Mouse (Mus musculus) cerebellum, postnatal 25 days (tissue): ENCODE measurements around the gene Vax2.

ENCODE experiments used
- DNase-seq, 2 experiments: peaks; one replicate each; pipeline ENCODE4 v3.0.0; 2021; ENCODE audit warnings: mixed read lengths in 2 of 2

Gene Vax2

DNA sequence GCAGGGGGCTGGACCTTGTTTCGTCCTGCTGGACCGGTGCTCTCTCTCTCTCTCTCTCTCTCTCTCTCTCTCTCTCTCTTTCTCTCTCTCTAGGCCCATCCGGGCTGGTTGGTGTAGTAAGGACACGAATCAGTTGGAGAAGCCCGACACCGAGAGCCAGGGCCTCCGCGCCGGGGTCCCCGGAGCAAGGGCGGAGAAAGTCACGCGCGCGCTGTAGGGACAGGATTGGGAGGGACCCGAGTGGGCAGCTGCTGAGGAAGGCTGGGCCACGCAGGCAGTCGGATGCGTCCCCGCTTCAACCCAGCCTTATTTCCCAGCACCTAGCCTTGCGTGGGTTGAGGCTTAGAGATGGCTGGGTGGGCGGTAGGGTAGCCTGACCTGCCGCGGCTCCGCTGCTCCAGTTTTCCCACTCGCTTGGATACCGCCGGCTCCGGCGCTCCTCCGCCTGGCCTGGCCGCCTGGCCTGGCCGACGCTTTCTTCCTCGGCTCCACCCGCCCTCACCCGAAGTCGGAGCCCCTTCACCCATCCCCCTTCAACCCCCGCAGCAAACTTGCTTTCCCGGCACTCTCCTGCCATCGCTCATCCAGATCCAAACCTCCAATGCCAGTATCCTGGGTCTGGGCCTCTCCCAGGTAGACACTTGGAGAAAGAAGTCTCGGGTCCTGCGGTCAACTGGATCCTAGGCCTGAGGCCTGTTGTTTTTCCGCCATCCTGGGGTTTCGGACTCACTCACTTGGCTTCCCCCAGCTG, 836 bp downstream of the Vax2 start:
- no peak for DNase-seq

GRCm38 (mm10) chr6:83713271-83714136, 2.4 kb downstream of the Vax2 start:
- no peak for DNase-seq

DNA sequence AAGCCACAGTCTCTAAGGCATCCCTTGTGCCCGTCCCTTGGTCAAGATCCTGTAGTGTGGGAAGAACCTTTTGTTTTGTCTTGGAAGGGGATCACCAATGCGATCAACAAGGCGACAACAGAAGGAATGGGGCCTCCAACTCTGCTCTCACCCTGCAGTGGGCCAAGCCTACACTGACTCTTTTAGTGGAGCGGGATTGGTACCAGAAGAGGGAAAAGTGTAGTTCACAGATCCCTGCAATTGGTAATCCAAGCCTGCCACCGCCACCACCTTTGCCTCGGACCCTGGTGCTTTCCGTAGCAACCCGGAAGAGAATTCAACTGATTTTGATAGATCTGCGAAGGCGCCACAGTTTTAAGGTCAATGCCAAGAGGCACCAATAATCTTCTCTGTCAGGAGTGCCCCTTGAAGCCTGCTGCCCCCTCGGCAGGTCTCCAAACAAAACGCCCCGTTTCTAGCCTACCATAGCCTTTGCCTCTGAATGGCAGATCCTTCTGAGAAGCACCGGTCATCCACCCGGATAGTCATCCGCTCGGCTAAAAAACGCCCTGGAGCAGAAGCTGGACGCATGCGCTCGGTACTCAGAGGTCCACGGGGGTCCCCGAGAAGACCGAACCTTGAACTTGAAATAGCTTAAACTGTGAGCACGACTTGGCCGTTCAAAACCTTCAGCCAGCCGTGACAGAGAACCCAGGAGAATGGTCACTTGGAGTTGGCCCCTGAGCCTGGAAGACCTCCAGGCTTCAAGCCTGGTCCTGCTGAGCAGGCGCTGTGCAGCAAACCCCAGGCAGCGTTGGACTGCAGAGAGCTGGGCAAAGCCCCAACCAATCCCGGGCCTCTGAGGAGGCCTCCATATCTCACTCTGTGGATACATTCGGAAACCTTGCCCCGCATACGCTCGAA, 3.4 kb downstream of the Vax2 start:
- peak; percentile 39 to 42 for DNase-seq

DNA sequence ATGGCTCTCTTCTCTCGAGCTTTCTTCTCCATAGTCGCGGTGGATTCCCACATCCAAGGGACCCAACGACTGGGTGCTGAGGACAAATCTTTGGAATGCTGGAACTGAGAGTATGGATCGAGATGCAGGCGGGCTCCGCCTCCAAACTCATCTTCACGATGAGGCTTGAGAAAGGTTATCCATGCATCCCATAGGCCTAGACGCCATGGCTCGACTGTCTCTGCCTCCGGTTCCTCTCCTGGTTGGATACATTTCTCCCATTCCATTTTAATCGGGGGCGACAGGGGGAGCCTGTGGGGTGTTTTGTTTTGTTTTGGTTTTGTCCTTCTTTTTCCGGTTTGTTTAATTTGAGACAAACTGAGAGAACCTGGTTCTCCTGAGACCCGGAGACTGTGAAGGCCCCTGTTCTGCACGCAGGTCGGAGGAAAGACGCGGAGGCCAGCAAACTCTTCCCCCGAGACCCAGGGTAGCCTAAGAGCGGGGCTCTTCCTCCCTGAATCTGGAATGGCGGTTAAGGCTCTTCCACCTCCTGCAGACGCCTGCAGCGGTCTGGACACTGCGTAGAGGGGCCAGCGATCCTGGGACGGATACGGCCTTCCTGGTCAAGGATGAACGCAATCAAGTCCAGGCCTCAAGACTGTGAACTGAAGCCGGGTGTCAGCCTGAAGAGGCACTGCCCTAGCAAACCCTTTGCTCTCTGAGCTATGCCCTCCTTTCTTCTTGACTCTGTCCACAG, 4.6 kb downstream of the Vax2 start:
- peak in 1 of 2 experiments; percentile 35 for DNase-seq

- DNase-seq, result no peak
Measured at GRCm38 (mm10) chr6:83717026-83717425, 6.0 kb downstream of the Vax2 start.

DNA sequence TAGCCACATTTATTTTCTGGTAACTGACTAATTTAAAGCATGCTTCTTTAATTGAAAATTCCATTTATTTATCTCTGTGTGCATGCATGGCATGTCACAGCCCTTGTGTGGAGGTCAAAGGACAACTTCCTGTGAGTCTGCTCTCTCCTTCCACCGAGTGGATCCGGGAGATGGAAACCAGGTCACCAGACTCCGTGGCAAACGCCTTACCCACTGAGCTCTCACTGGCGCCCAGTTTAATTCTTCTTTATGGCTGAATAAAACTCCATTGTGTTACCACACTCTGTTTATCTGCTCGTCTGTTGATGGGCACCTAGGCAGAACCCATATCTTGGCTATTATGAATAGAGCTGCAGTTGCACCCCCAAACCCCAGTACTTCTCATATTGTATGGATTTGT, 11.5 kb downstream of the Vax2 start:
- no peak for DNase-seq

DNA sequence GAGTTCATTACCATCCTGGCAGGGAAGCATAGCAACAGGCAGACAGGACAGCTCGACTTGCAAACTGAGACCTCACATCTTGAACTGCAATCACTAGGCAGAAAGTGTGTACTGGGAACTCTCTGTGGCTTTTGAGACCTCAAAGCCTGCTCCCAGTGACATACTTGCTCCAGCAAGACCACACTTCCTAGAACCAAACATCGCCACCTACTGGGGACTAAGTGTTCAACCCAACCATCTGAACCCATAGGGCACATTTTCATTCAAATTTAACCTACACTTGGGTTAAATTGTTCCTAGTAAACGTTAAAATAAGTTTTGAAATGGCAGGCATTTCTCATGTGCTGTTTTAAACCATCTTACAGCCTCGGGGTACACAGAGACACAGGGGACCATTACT, 16.1 kb downstream of the Vax2 start:
- no peak for DNase-seq

GRCm38 (mm10) chr6:83728488-83728887, 17.4 kb downstream of the Vax2 start:
- DNase-seq, result no peak

GRCm38 (mm10) chr6:83729350-83729970, 18.4 kb downstream of the Vax2 start:
- no peak for DNase-seq

DNA sequence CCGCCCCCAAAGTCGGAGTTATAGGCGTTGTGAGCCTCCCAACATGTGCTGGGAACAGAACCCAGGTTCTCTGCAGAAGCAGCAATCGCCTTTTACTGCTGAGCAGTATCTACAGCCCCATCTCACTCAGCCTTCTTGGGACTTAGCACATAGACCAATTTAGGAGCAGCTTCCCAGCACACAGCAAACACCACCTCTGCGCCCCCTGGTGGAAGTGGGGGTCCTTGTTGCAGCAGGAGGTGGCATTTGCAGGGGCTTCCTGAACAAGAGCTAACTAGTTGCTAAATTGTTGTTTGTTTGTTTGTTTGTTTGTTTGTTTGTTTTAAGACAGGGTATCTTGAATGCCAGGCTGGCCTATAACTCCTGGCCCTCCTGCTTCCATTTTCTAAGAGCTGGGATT, 20.1 kb downstream of the Vax2 start:
- peak; percentile 37 to 67 for DNase-seq

GRCm38 (mm10) chr6:83737311-83737710, 26.2 kb downstream of the Vax2 start:
- DNase-seq, result no peak

DNA sequence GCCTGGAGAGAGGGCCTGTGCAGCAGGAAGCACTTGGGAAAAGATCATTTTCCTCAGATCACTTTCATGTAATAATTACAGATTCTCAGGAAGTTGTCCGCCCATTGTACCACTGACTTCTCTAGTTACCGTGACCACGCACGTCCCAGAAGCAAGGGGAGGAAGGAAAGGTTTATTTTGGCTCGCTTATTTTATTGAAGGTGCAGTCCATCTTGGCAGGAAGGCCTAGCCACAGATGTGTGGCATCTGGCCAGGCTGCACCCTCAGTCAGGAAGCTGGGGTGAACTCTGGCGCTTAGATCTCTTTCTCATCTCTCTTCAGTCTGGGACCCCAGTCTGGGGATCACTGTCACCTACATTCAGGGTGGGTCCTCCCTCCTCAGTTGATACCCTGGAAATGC, 27.5 kb downstream of the Vax2 start:
- DNase-seq, result no peak

DNA sequence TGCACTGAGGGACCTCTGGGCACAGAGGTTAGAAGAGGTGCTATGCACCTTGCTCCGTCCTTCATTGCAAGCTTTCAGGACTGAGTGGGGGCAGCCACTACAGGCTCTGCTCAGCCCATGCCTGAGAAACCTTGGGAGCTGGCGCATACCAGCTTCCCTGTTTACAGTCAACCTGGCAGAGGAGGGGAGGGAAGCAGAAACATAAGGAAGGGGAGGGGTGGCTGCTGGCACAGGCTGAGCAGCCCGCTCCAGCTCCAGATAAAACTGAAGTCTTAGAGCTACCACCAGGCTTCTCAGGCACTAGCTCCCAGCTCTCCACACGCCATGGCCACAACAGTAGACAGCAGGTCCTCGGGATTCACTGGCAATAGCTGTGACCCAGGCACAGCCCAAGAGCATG, 31.7 kb downstream of the Vax2 start, which contains the start of gene Atp6v1b1:
Gene Atp6v1b1, plus strand, starts transcription at position 230 of the 400 bp plus-strand sequence.
- no peak for DNase-seq

GRCm38 (mm10) chr6:83743212-83743611, 32.1 kb downstream of the Vax2 start:
- no peak for DNase-seq

DNA sequence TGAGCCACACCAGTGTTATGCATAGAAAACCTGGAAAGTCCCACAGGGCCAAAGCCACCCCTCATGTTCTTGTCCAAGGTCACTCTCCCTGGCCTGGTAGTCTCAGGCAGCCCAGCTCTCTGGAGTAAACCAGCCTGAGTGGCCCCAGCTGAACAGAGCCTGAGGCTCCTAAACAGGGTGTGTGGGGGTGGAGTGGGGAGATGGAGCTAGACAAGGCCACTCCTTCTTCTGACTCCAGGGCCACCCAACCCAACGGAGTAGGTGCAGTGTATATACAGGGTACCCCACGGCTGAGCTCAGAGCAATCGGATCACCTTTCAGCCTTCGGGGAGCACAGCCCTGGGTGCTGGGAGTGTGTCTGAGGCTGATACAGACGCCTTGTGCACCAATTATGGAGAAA, 33.1 kb downstream of the Vax2 start:
- no peak for DNase-seq

- no peak for DNase-seq
Measured at GRCm38 (mm10) chr6:83744557-83744956, 33.5 kb downstream of the Vax2 start.

DNA sequence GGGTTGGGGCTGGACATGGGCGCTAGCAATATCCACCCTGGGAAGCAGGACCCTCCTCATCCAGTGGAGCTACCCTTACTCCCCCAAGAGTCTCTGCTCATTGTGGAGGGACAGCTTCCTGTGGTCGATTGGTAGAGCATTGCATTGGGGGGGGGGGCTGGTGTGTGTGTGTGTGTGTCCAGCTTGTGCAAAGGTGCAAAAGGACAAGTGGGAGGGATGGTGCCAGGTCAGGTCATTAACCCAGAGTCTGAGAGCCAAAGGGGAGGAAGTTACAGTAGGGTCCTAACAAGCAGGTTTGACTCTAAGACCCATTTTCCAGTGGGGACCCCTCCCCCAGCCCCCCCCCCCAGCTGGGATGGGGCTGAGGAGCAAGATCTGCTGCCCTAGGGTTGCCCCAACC, 34.4 kb downstream of the Vax2 start:
- DNase-seq, result no peak

GRCm38 (mm10) chr6:83749286-83749685, 38.2 kb downstream of the Vax2 start:
- DNase-seq, result no peak

- DNase-seq, result peak; percentile 35 to 75
Measured at GRCm38 (mm10) chr6:83750171-83750684, 39.2 kb downstream of the Vax2 start.

GRCm38 (mm10) chr6:83756051-83756450, 45.0 kb downstream of the Vax2 start:
- no peak for DNase-seq

GRCm38 (mm10) chr6:83762344-83762743, 51.3 kb downstream of the Vax2 start, which contains the start of gene Ankrd53:
Gene Ankrd53 (plus strand): TSS chr6:83762644.
- DNase-seq, result no peak
